Mouse (Mus musculus): ENCODE results near the gene Iqschfp.

- TF ChIP-seq CTCF (IDR thresholded peaks at IDR 0.05; ENCODE audit: control insufficient read depth, insufficient read depth, insufficient replicate concordance, low read depth, low read length) (no peak), POLR2A (IDR thresholded peaks at IDR 0.05; ENCODE audit: control insufficient read depth, low read depth, low read length) (no peak)
Observed at GRCm38 (mm10) chr3:67923095-67923494, 31.1 kb downstream of the Iqschfp start.
